Mouse (Mus musculus): ENCODE measurements around the gene Rin2.
"Not testable (repeated sequence)": the region's sequence is repeated elsewhere in the genome, so short reads cannot be mapped to it uniquely, and the experiment has no call there.

Gene Rin2

GRCm38 (mm10) chr2:145683536-145683935, 8.5 kb downstream of the Rin2 start:
- peak in 1 of 2 experiments; percentile 60 for DNase-seq (ENCODE audit: low spot score in 2 of 2)

GRCm38 (mm10) chr2:145684151-145684550, 9.1 kb downstream of the Rin2 start:
- DNase-seq (ENCODE audit: low spot score in 2 of 2): no peak

- DNase-seq (ENCODE audit: low spot score in 2 of 2): no peak
Observed at GRCm38 (mm10) chr2:145684891-145685290, 9.9 kb downstream of the Rin2 start.

GRCm38 (mm10) chr2:145686017-145686416, 11.0 kb downstream of the Rin2 start:
- DNase-seq (ENCODE audit: low spot score in 2 of 2): no peak

- no peak for DNase-seq (ENCODE audit: low spot score in 2 of 2)
Observed at GRCm38 (mm10) chr2:145691367-145692009, 16.5 kb downstream of the Rin2 start.

GRCm38 (mm10) chr2:145697160-145697559, 22.1 kb downstream of the Rin2 start:
- DNase-seq (ENCODE audit: low spot score in 2 of 2): no peak

- DNase-seq (ENCODE audit: low spot score in 2 of 2): peak in 1 of 2 experiments; percentile 44
Observed at GRCm38 (mm10) chr2:145699414-145700071, 24.5 kb downstream of the Rin2 start.

- no peak for DNase-seq (ENCODE audit: low spot score in 2 of 2)
Observed at GRCm38 (mm10) chr2:145700237-145700985, 25.4 kb downstream of the Rin2 start.

- no peak for DNase-seq (ENCODE audit: low spot score in 2 of 2)
Observed at GRCm38 (mm10) chr2:145701605-145702335, 26.8 kb downstream of the Rin2 start.

- DNase-seq (ENCODE audit: low spot score in 2 of 2): no peak
Observed at GRCm38 (mm10) chr2:145704738-145705137, 29.7 kb downstream of the Rin2 start.

- no peak for DNase-seq (ENCODE audit: low spot score in 2 of 2)
Observed at GRCm38 (mm10) chr2:145709727-145710389, 34.8 kb downstream of the Rin2 start.

GRCm38 (mm10) chr2:145711512-145711911, 36.5 kb downstream of the Rin2 start:
- no peak for DNase-seq (ENCODE audit: low spot score in 2 of 2)

- no peak for DNase-seq (ENCODE audit: low spot score in 2 of 2)
Observed at GRCm38 (mm10) chr2:145712026-145712425, 37.0 kb downstream of the Rin2 start.

- no peak for DNase-seq (ENCODE audit: low spot score in 2 of 2)
Observed at GRCm38 (mm10) chr2:145717539-145717938, 42.5 kb downstream of the Rin2 start.

GRCm38 (mm10) chr2:145718624-145719183, 43.7 kb downstream of the Rin2 start:
- DNase-seq (ENCODE audit: low spot score in 2 of 2): no peak

- no peak for DNase-seq (ENCODE audit: low spot score in 2 of 2)
Observed at GRCm38 (mm10) chr2:145720157-145720556, 45.1 kb downstream of the Rin2 start.

- no peak for DNase-seq (ENCODE audit: low spot score in 2 of 2)
Observed at GRCm38 (mm10) chr2:145720743-145721142, 45.7 kb downstream of the Rin2 start.

- not testable (repeated sequence) for DNase-seq (ENCODE audit: low spot score in 2 of 2)
Observed at GRCm38 (mm10) chr2:145722304-145722703, 47.3 kb downstream of the Rin2 start.

- DNase-seq (ENCODE audit: low spot score in 2 of 2): no peak
Observed at GRCm38 (mm10) chr2:145724288-145724687, 49.3 kb downstream of the Rin2 start.

- no peak for DNase-seq (ENCODE audit: low spot score in 2 of 2)
Observed at GRCm38 (mm10) chr2:145729414-145729813, 54.4 kb downstream of the Rin2 start.

All from urinary bladder, postnatal 36 days (tissue).